Mouse (Mus musculus) CD4-positive, CD25-positive, alpha-beta regulatory T cell, adult 2 months (primary cell): ENCODE results near the gene Cd1d1.
"Not testable (repeated sequence)": the region's sequence is repeated elsewhere in the genome, so short reads cannot be mapped to it uniquely, and the experiment has no call there.

Experiments used
- DNase-seq: peaks from one replicate; pipeline ENCODE4 v3.0.0-alpha.2; 2012; ENCODE audit warnings: low read depth, low spot score

Cd1d1 gene

DNA sequence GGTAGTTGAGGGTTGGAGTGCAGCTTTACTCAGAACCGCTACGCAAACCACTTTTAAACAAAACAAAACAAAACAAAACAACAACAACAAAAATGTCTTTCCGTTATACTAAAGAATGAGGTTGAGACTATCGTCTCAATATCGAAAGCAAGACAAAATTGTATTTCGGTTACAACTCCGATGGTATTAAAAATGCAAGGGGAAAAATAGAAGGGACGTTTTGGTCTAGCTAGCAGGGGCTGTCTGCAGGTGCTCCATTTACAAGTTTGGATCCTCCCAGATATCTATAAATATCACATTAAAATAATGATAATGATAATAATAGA lies at the start of gene Cd1d1:
Cd1d1 (minus strand) TSS at position 27 of the 326 bp plus-strand sequence.
- DNase-seq = no peak

DNA sequence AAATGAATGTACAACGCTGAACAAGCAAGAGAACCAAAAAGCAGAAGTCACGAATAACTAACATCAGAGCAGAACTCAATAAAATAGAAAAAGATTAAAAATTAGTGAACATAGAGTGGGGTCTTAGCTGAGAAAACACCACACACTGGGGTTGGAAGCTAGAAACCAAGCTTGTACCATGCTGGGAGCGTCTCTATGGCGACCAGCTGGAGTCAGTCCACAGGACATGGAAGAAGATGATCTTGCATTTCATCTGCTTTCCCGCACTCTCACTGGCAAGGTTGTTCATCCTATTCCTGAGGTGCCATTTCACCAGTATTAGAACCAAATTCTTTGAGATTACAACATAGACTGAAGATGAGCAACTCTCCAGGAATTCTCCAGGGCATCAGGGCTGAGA lies 48.6 kb upstream of the Cd1d1 start:
- no peak for DNase-seq

DNA sequence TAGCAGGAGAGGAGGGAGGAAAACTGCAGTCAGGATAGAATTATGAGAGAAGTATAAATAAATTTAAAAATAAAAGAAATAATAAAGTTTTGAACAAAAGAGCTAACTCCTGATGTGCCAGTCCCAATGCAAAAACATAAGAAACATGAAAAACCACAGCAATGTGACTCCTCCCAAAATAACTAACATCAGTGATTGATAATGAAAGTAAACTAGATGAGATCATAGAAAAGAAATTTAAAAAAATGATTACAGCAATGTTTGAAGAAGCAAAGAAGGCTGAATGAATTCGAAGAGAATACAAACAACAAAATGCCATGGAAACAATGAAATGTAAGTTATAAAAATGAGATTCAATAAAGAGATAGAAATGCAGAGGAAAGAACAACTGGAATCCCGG lies 42.5 kb upstream of the Cd1d1 start:
- DNase-seq = no peak

DNA sequence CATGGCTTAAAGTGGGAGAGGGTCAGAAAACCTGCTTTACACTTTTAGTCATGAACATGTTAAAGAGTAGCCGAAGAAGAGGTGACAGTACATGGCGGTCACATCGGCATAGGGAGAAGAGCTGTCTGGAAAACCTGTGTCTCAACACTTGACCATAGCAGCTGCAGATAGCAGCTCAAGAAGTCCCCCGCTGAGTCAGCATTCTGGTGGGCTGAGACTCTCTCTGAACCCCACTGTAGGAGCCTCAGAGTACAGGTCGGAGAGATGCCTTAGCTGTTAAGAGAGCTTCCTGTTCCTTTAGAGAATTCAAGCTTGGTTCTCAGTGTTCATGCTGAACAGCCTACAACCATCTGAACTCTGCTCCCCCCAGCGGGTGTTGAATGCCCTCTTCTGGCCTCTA lies 39.3 kb upstream of the Cd1d1 start:
- no peak for DNase-seq

DNA sequence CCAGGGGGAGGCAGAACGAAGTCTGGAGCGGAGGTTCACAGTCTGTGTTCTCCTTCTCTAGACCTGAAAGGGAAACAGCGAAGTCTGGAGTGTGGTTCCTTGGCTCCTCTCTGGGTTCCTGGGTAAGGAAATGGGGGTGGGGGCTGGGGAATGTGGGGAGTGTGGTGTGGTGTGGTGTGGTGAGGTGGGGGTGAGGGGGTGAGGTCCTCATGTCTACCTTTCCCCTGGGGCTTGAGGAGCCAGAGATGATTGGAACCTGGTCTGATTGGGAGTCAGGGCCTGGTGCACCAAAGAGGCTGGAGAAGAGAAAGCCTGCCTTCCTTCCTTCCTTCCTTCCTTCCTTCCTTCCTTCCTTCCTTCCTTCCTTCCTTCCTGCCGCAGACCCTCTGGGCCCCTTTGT lies 34.8 kb upstream of the Cd1d1 start:
- DNase-seq = no peak

DNA sequence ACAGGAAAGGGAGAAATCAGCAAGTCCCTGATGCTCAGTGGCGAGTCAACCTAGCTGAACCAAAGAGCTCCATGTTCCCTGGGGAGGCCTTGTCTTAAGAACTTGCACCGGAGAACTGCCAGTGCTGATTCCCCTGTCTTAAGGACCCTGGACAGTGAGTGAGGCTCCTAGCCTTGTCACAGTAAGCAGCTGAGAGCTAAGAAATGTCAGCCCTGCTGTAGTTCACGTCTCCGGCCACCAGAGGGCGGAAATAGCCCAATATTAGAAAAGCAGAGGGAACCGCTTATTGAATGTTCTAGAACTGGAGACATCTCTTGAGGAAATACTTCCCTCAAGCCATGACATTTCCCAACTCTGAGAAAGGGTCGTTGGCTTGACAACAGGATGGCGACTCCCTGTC lies 34.1 kb upstream of the Cd1d1 start:
- DNase-seq = peak; percentile 76

DNA sequence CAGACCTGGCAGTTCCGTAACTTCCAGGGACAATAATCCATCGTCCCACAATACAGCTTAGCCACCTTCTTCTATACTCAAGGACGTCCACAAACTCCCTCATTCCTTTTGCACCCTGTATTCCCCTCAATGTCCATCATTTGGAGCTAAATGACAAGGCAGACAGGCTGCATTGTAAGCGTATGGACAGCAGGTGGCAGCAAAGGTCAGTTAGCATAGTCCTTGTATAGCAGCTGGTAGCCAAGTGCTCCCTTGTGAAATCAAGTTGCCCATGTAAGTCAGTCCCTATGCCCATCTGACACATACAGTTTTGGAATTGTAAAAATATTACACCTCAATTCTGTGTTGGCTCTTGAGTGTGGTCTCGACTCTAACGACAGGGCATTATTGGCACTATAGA lies 31.6 kb upstream of the Cd1d1 start:
- DNase-seq = peak; percentile 75

DNA sequence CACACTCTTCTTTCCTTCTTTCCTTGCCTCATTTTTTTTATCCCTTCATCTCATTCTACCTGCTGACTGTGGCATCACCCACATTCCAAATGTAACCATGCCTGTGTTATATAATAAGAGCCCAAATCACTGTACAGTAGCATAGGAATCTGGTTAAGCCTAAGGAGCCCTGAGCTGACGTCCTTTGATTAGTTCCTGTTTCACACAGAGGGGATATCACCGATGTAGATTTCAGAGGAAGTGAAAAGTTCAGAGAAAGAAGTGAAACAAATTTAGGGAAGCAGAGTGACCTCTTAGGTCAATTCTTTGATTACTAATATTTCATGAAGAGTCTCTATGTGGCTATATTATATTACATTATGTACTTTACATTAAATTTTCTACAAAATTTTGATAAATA lies 18.5 kb upstream of the Cd1d1 start:
- DNase-seq = no peak

DNA sequence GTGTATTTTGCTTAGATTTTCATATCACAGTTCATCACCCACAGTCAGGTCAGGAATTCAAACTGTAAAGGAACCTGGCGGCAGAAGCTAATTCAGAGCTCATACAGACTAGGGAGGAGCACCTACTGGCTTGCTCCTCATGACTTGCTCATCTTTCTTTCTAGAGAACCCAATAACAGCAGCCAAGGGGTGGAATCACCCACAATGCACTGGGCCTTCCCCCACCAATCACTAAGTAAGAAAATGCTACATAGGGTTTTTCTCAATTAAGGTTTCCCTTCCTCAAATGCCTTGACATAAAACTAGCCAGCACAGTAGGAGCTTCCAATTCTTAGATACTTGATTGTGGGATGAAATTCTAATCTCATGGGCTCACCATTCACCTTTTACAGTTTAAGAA lies 17.8 kb upstream of the Cd1d1 start:
- DNase-seq = no peak

DNA sequence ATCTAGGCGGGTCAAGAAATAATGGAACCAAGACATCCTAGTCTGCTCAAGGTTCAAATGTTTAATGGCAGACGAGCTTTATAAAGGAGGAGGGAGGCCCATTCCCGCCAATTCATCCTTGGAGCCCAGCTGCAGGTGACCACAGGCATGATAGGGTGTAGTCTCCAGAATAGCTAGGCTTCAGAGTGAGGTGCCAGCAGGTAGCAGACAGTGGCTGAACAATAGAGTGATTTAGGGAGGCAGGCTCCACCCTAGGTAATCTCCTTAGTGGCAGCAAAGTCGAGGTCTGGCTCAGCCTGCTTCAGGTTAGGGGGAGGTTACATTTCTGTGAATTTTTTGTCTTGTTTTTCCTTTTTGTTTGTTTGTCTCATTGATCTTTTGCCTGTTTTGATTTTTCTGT lies 16.7 kb upstream of the Cd1d1 start:
- DNase-seq = no peak

DNA sequence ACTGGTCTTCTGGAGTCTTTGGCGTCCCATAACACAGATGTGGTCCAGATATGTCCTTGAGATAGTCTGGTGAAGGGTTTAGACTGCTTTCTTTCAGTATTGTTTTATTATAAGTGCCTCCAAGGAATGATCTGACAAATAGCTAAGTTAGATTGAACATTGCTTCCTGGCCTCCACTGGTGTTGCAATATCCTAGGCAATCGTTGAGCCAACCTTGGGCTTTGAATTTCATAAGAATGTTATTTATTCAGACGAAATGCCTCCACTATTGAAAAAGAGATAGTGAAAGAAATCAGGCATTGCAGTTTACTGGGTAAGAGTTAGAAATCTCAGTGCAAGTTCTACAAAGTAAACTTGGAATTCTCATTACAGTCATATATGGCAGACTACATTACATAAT lies 13.2 kb upstream of the Cd1d1 start:
- DNase-seq = not testable (repeated sequence)

DNA sequence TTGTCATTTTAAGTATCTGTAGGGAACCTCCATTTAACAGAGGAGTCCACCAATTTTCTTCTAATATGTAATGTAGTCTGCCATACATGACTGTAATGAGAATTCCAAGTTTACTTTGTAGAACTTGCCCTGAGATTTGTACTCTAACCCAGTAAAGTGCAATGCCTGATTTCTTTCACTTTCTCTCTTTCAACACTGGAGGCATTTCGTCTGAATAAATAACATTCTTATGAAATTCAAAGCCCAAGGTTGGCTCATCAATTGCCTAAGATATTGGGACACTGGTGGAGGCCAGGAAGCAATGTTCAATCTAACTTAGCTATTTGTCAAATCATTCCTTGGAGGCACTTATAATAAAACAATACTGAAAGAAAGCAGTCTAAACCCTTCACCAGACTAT lies 9.0 kb upstream of the Cd1d1 start:
- DNase-seq = not testable (repeated sequence)

DNA sequence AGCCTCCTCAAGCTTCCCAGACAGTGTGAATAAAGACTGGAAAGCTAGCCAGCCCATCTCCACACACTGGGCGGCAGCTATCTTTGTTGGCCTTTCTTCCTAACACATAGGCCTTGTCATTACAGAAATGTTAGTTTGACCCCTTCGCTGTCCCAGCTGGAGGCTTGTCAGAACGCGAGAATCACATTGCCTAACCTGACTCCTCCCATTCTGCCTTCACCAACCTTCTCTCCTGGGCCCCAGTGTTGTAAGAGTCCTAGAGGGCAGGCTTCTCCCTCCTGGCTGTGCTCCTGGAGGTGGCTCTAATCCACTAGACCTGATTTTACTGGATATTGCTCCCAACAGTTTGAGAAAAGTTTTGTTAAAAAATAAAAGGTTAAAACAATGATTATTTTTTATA lies 1.4 kb upstream of the Cd1d1 start:
- peak; percentile 4 for DNase-seq

DNA sequence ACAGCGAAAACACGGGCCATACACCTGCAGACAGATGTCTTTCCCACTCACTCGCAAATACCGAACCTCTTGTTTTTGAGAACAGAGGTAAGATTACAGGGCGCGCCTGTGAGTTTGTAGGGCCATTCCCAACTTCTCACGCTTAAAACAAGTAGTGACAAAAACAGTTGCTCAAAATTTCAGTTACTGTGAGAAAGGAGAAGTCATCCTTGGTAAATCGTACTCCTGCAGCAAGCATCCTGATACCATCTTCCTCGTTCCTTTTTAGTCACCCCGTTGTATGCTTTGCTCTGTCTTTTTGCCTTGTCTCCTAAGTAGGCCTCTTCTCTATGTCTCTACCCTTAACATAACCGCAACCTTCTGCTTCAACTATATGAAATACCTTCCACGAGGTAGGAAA lies 810 bp upstream of the Cd1d1 start:
- peak; percentile 26 for DNase-seq

DNA sequence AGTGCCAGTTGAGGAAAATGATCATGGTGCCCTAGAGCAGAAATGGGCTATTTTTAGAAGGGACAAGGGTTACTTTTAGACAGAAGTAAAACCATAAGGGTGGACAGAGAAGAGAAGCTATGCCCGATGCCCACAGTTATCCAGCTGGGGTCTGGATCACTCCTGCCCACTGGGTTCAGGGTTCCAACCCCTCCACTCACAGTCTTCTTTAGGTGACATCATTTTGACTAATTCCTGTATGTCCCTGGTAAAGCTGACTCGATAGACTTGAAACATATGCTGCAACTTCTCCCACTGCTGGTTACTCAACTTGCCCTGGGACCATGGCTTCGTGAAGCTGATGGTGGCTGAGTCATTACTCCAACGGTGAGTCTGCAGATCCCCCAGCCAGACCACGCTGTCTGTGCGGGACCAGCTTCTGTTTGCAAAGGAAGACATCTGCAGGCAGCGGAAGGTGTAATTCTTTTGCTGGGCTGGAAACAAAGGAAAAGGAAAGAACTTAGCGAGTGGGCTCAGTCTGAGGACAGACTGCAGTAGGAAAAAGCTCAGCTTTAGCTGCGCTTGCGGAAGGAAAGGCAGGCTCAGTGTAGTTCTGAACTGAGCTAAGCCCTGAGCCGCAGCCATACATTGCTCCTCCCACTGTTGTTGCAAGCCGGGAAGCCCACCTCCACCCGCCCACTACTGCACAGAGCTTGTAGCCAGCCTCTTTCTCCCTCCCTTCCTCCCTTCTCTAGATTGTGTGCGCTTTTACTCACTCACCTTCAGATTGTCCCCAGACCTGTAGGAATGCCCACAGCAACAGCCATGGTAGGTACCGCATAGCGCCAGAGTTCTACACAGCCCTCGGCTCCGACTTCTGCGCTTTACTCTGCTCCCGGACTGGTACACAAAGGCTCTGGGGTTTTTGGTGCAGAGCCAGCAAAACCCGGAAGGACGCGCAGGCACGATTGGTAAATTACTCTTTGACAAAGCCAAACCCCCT lies 517 bp downstream of the Cd1d1 start:
- DNase-seq = peak; percentile 84

DNA sequence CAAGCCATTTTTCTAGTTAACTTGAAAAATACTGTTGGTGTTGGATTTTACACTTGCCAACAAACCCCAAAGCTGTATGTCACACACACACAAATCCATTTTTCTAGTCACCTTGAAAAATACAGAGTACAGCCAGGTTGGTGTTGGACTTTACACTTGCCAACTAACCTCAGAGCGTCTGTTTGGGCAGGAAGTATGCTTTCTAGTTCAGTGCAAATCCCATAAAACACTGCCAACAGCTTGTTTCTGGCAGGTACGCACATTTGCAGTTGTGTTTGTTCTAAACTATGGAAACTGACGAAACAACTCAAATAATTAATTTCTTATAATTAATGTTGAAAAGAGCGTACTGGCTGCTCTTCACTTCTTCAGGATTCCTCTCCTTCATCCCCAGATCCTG lies 3.1 kb downstream of the Cd1d1 start:
- DNase-seq = no peak

DNA sequence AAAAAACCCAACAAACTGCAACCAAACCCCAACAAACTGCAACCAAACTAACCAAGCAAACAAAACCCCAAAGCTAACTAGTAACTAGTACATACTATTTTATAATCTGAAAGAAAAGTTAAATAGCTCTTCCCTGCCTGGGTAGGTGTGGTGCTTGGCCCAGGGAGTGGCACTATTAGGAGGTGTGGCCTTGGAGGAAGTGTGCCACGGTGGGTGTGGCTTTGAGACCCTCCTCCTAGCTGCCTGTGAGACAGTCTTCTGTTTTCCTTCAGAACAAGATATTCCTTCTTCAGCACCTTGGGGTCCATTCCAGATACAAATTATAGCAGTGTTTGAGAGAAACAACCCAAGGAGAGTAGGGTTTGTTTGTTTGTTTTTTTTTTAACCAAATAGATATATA lies 3.9 kb downstream of the Cd1d1 start:
- peak; percentile 8 for DNase-seq

DNA sequence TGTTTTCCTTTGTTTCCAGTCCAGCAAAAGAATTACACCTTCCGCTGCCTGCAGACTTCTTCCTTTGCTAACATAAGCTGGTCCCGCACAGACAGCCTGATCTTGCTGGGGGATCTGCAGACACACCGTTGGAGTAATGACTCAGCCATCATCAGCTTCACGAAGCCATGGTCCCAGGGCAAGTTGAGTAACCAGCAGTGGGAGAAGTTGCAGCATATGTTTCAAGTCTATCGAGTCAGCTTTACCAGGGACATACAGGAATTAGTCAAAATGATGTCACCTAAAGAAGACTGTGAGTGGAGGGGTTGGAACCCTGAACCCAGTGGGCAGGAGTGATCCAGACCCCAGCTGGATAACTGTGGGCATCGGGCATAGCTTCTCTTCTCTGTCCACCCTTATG lies 12.3 kb downstream of the Cd1d1 start:
- not testable (repeated sequence) for DNase-seq

DNA sequence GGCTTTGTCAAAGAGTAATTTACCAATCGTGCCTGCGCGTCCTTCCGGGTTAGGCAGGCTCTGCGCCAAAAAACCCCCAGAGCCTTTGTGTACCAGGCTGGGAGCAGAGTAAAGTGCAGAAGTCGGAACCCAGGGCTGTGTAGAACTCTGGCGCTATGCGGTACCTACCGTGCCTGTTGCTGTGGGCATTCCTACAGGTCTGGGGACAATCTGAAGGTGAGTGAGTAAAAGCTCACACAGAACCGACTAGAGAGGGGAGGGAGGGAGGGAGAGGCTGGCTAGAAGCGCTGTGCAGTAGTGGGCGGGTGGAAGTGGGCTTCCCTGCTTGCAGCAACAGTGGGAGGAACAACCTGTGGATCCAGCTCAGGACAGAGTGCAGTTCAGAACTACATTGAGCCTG lies 12.8 kb downstream of the Cd1d1 start:
- DNase-seq = peak; percentile 55

DNA sequence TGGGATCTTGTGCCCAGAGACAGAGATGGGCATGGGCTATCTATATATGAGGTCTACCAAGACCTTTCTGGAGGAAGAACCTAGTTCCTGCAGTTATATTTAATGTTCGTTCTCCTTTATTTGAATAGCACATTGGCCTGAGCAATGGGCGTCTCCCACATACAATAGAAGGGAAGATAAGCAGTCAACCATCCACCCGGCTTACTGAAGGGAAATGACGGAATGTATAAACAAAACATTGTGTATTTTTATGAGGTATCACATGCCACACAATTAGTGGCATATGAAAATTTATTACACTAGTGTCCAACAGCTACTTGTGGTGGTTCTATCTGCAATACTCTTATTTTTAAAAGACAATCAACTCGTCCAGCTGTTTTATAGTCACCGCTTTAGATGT lies 15.9 kb downstream of the Cd1d1 start:
- DNase-seq = no peak

DNA sequence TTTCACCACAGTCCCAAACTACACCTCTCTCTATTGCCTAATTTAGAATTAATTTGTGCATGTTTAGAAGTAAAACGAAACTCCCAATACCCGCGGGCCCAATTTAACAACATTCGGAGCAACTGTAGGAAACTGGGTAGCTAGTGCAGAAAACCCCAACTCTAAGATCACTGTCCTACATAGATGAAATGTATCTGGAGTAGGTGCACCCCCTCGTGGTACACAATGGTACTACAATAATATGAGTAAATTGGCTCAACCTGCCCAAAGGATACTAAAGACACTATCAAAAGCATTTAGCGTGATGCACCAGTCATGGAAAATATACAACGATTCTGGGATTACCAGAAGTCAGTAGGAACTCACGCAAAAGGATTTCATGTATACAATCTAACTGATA lies 22.7 kb downstream of the Cd1d1 start:
- DNase-seq = peak; percentile 88

DNA sequence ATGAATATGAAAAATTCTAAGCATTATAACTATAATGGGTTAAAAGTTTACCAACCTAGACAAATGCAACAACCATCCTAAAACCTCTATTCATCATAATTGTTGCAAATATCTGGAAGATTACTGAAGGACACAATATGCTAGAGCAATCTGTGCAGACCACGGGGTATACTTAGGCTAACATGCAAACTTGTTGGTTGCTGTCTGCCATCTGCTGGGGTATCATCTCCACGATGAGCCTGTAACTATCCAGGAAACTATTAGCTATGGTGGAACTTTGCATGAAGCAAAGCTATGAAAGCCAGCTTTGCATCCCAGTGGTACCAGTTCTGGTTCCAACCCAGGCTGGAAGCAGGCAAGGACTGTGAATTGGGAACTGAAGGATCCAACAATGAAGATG lies 24.1 kb downstream of the Cd1d1 start:
- no peak for DNase-seq

DNA sequence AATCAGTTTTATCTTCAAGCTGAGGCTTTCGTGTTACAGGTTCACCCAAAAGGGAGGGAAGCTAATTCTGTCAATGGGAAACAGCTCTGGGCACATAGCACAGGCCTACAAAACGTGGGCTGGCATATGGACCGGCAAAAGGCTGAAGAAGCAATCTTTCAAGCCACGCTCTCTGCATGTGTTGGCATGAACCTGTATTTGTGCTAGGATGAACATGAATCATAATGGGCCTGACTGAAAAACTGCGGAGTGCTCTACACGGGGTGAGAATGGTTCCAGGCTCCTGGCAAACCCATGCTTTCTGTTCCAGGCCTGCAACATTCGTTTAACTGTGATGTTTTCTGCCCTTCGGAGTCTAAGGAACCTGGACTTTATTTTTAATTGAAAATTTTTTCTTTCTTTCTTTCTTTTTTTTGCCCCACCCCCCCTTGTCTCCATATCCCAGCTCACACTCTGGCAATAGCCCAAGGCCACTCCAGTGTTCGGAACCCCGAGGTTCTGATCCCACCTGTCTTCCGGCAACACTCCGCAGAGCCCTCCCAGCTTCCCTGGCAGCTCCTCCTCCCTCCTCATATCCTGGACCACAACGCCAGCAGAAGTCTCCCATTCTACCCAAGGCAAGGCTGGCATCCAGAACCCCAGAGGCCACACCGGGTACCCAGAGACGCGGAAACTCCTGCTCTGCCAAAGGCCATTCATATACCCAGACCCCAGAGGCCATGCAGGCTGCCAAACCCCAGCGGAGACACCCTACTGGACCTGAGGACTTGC lies 36.4 kb downstream of the Cd1d1 start:
- DNase-seq = no peak
